Mouse (Mus musculus): Measurements from ENCODE around the gene 1300017J02Rik. TPM values are rescaled to one million over a fixed set of nuclear protein-coding genes. Genes with fewer than 3 reads are reported as not detected.

The 1300017J02Rik gene
- polyA plus RNA-seq, 1 experiment, result 0.26 TPM

DNA sequence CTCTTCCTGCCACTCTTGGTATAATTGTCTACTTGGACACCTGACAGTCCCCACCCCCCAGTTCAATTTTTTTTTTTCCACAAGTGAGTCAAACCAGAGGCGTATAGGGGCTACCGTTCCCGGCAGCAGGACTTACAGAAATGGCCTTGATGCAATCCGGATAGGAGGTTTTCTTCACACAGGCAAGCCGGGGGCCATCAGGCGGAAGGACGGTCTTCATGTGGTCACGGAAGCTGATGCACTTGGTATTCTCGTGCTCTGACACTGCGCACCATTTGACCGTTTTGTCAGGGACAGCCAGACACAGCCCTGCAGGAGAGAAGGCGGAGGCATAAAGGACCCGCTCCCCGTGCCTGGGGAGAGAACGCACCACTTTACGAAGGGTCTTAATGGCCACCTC lies 77.1 kb downstream of the 1300017J02Rik start:
- Histone ChIP-seq H3K4me1 (ENCODE audit: control insufficient read depth, insufficient read depth, low read length) (peaks cover 3% of the 10 kb centered on the region; the same call in 1 of the 2 replicates), H3K4me3 (replicated peaks; ENCODE audit: extremely low read depth, low read depth, low read length) (no peak overlapping the region)
- TF ChIP-seq CTCF (IDR thresholded peaks at IDR 0.05; ENCODE audit: insufficient read depth, low read length) (no peak), POLR2A (IDR thresholded peaks at IDR 0.05; ENCODE audit: borderline replicate concordance, extremely low read depth, low read depth, low read length) (no peak)
- WGBS, result 94% methylated on average over 16 of the region's 16 CpGs
- no peak for DNase-seq

DNA sequence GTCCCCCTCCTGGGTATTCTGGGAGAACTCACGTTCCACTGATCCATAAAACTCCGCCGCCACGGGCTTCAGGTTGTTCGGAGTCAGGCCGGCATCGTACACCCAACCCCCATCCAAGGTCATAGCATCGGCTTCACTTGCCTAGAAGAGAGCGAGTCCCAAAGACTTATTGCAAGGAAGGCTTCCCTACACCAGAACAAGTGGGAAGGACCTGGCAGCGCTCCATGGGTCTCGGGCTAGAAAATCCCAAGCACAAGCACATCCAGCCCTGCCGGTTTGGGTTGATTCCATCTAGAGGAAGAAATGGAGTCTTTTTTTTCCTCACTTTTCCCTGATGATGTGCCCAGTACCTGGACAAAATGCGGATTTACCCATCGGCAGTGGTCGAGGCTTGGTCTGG lies 78.1 kb downstream of the 1300017J02Rik start:
- Histone ChIP-seq H3K4me3 (replicated peaks; ENCODE audit: extremely low read depth, low read depth, low read length) (no peak overlapping the region), H3K4me1 (ENCODE audit: control insufficient read depth, insufficient read depth, low read length) (peaks cover 3% of the 10 kb centered on the region; the same call in 1 of the 2 replicates)
- no peak for DNase-seq
- WGBS, result 84% methylated on average over 15 of the region's 15 CpGs
- no peak for TF ChIP-seq CTCF (IDR thresholded peaks at IDR 0.05; ENCODE audit: insufficient read depth, low read length)
- TF ChIP-seq POLR2A (IDR thresholded peaks at IDR 0.05; ENCODE audit: borderline replicate concordance, extremely low read depth, low read depth, low read length), result no peak

DNA sequence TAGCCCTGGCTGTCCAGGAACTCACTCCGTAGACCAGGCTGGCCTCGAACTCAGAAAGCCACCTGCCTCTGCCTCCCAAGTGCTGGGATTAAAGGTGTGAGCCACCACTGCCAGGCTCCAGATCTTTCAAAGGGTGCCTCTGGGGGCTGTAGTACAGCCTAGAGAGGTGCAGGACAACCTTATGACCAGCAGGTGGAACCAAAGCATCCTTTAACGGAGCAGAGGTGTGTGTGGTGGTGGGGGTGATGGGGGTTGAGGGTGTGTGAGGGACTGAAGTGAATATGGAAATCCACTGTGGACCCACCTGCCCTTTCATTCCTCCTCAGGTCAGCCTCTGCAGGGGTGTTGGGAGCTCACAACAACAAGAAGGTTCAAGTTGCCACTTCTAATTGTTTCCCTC lies 79.4 kb downstream of the 1300017J02Rik start:
- Histone ChIP-seq H3K4me3 (replicated peaks; ENCODE audit: extremely low read depth, low read depth, low read length) (no peak overlapping the region), H3K4me1 (ENCODE audit: control insufficient read depth, insufficient read depth, low read length) (peaks cover under 1% of the 10 kb centered on the region; the same call in 1 of the 2 replicates)
- 66% methylated on average over 3 of the region's 3 CpGs for WGBS
- DNase-seq, result no peak
- TF ChIP-seq POLR2A (IDR thresholded peaks at IDR 0.05; ENCODE audit: borderline replicate concordance, extremely low read depth, low read depth, low read length) (no peak), CTCF (IDR thresholded peaks at IDR 0.05; ENCODE audit: insufficient read depth, low read length) (peak; percentile 68)

DNA sequence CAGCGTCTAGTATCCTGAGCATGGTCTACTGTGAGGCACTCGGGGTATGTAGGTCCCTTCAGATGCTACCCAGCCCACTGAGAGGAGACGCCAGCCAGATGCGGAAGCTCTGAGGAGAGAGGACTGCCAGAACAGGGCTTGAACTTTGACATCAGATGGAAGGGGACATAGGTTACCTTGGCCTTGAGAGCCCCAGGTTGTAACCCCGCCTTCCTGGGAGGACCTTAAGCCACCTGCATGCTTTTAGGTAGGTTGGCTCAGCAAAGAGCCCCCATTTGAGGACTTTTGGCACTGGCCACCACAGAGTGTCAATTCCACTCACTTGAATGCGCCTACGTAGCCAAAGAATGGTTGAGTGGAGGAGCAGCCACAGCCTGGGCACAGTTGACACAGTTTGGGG lies 80.2 kb downstream of the 1300017J02Rik start:
- Histone ChIP-seq H3K4me1 (ENCODE audit: control insufficient read depth, insufficient read depth, low read length) (no peaks in the 10 kb centered on the region), H3K4me3 (replicated peaks; ENCODE audit: extremely low read depth, low read depth, low read length) (no peak overlapping the region)
- WGBS, result 95% methylated on average over 7 of the region's 7 CpGs
- TF ChIP-seq POLR2A (IDR thresholded peaks at IDR 0.05; ENCODE audit: borderline replicate concordance, extremely low read depth, low read depth, low read length) (no peak), CTCF (IDR thresholded peaks at IDR 0.05; ENCODE audit: insufficient read depth, low read length) (no peak)
- no peak for DNase-seq

DNA sequence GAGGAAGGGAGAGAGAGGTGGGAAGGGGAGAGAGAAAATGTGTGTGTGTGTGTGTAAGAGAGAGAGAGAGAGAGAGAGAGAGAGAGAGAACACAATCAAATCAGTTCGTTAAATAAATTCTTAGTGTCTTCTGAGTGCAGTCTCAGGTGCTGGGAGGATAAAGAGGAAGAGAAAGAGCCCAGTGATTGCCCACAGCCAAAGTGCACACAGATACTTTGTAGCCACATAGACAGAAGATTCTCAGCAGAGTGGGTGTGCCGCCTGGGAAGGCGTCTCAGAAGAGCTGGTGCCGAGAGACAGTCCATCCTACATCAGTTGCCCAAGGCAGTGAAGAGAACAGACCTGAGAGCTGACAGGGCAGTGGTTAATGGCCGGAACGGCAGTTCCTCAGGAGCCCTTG lies 90.6 kb downstream of the 1300017J02Rik start:
- H3K4me1 ChIP-seq (ENCODE audit: control insufficient read depth, insufficient read depth, low read length), result no peaks in the 10 kb centered on the region
- DNase-seq, result no peak
- TF ChIP-seq CTCF (IDR thresholded peaks at IDR 0.05; ENCODE audit: insufficient read depth, low read length), result no peak
- no peak for TF ChIP-seq POLR2A (IDR thresholded peaks at IDR 0.05; ENCODE audit: borderline replicate concordance, extremely low read depth, low read depth, low read length)
- 81% methylated on average over 6 of the region's 6 CpGs for WGBS
- H3K4me3 ChIP-seq (replicated peaks; ENCODE audit: extremely low read depth, low read depth, low read length), result no peak overlapping the region

DNA sequence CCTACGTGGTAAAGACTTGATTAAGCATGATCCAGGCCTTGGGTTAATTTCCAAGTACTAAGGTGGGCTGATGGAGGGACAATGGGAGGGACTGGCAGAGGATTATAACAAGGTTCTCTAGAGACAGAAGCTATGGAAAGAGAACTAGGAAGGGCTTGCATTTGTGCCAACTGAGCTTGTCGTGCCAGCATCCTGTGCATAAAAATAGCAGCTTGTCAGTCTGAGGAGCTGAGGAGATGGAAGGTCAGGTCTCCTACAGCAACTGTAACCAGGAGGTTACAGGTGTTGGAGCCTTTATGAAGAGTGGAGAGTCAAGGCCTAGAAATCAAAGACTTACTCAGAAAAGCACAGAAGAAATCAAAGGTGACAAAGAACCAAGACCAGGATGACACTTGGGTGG lies 91.3 kb downstream of the 1300017J02Rik start:
- DNase-seq, result no peak
- Histone ChIP-seq H3K4me1 (ENCODE audit: control insufficient read depth, insufficient read depth, low read length) (no peaks in the 10 kb centered on the region), H3K4me3 (replicated peaks; ENCODE audit: extremely low read depth, low read depth, low read length) (no peak overlapping the region)
- WGBS, result 57% methylated on average over 2 of the region's 2 CpGs
- TF ChIP-seq CTCF (IDR thresholded peaks at IDR 0.05; ENCODE audit: insufficient read depth, low read length), result no peak
- no peak for TF ChIP-seq POLR2A (IDR thresholded peaks at IDR 0.05; ENCODE audit: borderline replicate concordance, extremely low read depth, low read depth, low read length)

DNA sequence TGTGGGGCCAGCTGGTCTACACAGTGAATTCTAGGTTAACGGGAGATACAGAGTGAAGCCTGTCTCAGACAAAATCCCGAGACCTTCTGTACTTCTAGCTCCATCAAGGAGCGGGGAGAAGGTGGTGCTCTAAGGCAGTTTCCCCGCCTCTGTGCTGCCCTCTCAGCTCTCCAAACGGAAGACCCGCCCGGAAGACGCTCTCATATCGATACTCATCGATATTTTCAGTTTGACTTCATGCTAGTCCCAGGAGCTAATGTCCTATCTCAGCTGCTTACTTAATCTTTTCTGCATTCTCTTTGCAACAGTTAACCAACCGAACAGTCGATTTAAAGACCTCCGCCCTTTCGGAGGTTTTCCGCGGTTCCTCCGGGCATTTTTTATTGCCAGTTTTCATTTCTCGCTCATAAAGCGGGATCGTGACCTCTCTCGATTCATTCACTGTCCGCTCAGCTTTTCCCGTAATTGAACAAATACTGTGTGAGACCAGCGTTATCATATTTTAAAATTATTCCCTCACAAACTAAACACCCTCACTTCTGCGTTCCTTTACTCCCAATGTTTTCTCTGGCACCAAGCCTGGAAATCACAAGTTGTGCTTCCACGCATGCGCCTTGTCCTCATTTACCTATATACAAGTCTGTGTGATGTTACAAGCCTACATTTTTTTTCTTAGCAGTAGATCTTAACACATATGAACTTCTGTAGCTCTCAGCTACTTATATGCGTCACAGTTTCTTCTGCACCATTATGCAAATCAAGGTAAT lies 92.0 kb downstream of the 1300017J02Rik start:
- whole genome bisulfite sequencing, result 59% methylated on average over 28 of the region's 28 CpGs
- Histone ChIP-seq H3K4me1 (ENCODE audit: control insufficient read depth, insufficient read depth, low read length) (no peaks in the 10 kb centered on the region), H3K4me3 (replicated peaks; ENCODE audit: extremely low read depth, low read depth, low read length) (peak overlapping the region; percentile 33)
- TF ChIP-seq CTCF (IDR thresholded peaks at IDR 0.05; ENCODE audit: insufficient read depth, low read length) (no peak), POLR2A (IDR thresholded peaks at IDR 0.05; ENCODE audit: borderline replicate concordance, extremely low read depth, low read depth, low read length) (no peak)
- DNase-seq, result no peak

DNA sequence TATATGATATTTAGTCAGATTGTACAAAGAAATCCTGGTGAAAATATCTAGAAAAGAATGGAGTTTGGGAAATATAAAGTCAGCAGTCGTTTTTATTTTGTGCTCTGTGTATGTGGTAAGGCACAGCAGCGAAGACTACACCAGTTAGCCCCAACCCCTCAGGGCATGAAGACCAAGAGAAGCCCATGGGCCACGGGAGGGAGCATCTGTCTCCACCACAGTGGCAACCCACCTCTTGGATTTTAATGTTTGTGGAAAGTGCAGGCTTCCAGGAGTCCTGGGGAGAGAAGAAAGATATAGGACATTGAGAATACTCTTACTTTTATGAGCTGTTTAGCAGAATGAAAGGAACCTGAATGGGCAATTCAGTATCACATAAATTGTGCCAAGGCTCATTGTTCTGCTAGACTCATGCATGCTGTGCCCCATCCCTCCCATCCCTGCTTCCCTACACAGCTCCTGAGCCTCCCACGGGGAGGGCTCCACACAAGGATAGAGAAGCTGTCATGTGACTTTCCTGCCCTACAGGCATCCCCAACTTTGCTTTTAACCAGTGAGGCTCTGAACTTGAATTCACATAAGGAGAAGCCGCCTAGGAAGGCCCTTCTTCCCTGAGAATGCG lies 96.0 kb downstream of the 1300017J02Rik start:
- no peaks in the 10 kb centered on the region for H3K4me1 ChIP-seq (ENCODE audit: control insufficient read depth, insufficient read depth, low read length)
- DNase-seq, result no peak
- no peak overlapping the region for H3K4me3 ChIP-seq (replicated peaks; ENCODE audit: extremely low read depth, low read depth, low read length)
- 67% methylated on average over 6 of the region's 6 CpGs for WGBS
- TF ChIP-seq POLR2A (IDR thresholded peaks at IDR 0.05; ENCODE audit: borderline replicate concordance, extremely low read depth, low read depth, low read length), result no peak
- no peak for TF ChIP-seq CTCF (IDR thresholded peaks at IDR 0.05; ENCODE audit: insufficient read depth, low read length)

DNA sequence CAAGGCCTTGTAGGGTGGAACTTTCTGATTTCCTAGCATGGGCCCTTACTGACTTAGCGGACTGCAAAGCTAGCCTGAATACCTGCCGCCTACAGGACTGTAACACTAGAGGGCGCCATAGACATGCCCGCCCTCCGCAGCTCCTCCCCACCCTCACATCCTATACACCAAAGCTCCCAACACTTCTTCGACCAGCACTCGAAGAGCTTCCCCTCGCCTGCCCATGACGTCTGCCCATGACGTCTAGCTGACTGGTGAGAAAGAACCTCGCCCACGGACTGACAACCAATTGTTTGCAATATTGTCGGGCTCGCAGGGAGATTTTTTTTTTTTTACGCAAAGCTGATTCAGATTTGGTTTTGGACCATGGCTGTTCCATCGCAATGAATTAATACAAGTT lies 97.0 kb downstream of the 1300017J02Rik start:
- DNase-seq, result peak; percentile 40
- WGBS, result 7% methylated on average over 16 of the region's 16 CpGs
- Histone ChIP-seq H3K4me3 (replicated peaks; ENCODE audit: extremely low read depth, low read depth, low read length) (no peak overlapping the region), H3K4me1 (ENCODE audit: control insufficient read depth, insufficient read depth, low read length) (no peaks in the 10 kb centered on the region)
- peak; percentile 91 for TF ChIP-seq CTCF (IDR thresholded peaks at IDR 0.05; ENCODE audit: insufficient read depth, low read length)
- no peak for TF ChIP-seq POLR2A (IDR thresholded peaks at IDR 0.05; ENCODE audit: borderline replicate concordance, extremely low read depth, low read depth, low read length)

DNA sequence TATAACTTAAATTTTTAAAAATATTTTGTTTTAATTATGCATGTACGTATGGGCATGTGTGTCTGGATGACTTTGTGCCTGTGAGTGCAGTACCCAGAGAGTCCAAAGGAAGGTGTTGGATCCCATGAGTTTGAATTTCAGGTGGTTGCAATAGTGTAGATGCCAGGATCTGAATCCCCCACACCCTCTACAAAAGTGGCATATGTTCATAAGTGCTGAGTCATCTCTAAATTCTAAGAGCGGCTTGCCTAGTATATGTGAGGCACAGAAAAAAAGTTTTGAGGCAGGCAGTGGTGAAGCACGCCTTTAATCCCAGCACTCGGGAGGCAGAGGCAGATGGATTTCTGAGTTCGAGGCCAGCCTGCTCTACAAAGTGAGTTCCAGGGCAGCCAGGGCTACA lies 99.1 kb downstream of the 1300017J02Rik start:
- TF ChIP-seq CTCF (IDR thresholded peaks at IDR 0.05; ENCODE audit: insufficient read depth, low read length), result no peak
- 92% methylated on average over 5 of the region's 5 CpGs for WGBS
- DNase-seq, result no peak
- Histone ChIP-seq H3K4me1 (ENCODE audit: control insufficient read depth, insufficient read depth, low read length) (peaks cover 2% of the 10 kb centered on the region; the same call in 1 of the 2 replicates), H3K4me3 (replicated peaks; ENCODE audit: extremely low read depth, low read depth, low read length) (no peak overlapping the region)

Measured in lung, adult 2 months (tissue).